Comparison of ENCODE assay signal across 9 mouse cellular contexts in genomic region chr9:13425031-13425940, GRCm38 (mm10). TPM values are rescaled to one million over a fixed set of nuclear protein-coding genes. Genes with fewer than 3 reads are reported as not detected.
A peak's percentile ranks its signal among the peaks of the same experiment; 100 is the strongest.
DNase-seq lines count a peak whose midpoint lies in the region; ATAC-seq and TF ChIP-seq lines count a peak whose summit lies in the region.
"Had no signal": no experiment of that assay in that cellular context is flagged by ENCODE, and none has a peak within 500 bp of the region (broad histone marks: within the 10 kb centered on the region; RNA-seq: fewer than 3 reads in every experiment).

No protein-coding gene starts in this region.

- no peak for TF ChIP-seq CTCF in embryonic fibroblast, embryonic 13.5 days (IDR thresholded peaks at IDR 0.05; ENCODE audit: borderline replicate concordance, insufficient read depth, low read length)

- H3K27me3 ChIP-seq in heart, embryonic 13.5 days (replicated peaks) = no peaks in the 10 kb centered on the region
- no peaks in the 10 kb centered on the region for H3K27me3 ChIP-seq in kidney, embryonic 14.5 days (ENCODE audit: control insufficient read depth, insufficient read depth, low read length)
- no peaks in the 10 kb centered on the region for H3K27me3 ChIP-seq in limb, embryonic 12.5 days

- H3K27ac ChIP-seq in embryonic fibroblast, embryonic 13.5 days (ENCODE audit: insufficient read depth, low read length) = peak overlapping the region; percentile 56
- H3K27ac ChIP-seq in heart, embryonic 13.5 days (replicated peaks) = peak overlapping the region; percentile 91
- H3K27ac ChIP-seq in kidney, embryonic 14.5 days (ENCODE audit: low read depth, low read length) = peak overlapping the region; percentile 80
- H3K27ac ChIP-seq in limb, embryonic 12.5 days = peak overlapping the region; percentile 83

- peak overlapping the region; percentile 64 for H3K9ac ChIP-seq in heart, embryonic 13.5 days
- peak overlapping the region; percentile 9; the same call in 1 of the 2 replicates for H3K9ac ChIP-seq in kidney, embryonic 14.5 days (ENCODE audit: low read depth, low read length)
- H3K9ac ChIP-seq in limb, embryonic 12.5 days (replicated peaks) = no peak overlapping the region

- peaks cover 5% of the 10 kb centered on the region for H3K4me1 ChIP-seq in embryonic fibroblast, embryonic 13.5 days (ENCODE audit: control insufficient read depth, insufficient read depth, low read length)
- H3K4me1 ChIP-seq in heart, embryonic 13.5 days = peaks cover 66% of the 10 kb centered on the region
- peaks cover 10% of the 10 kb centered on the region for H3K4me1 ChIP-seq in kidney, embryonic 14.5 days (ENCODE audit: control insufficient read depth, insufficient read depth, low read length)
- peaks cover 33% of the 10 kb centered on the region for H3K4me1 ChIP-seq in limb, embryonic 12.5 days (replicated peaks)

- no peak for TF ChIP-seq POLR2A in embryonic fibroblast, embryonic 13.5 days (IDR thresholded peaks at IDR 0.05; ENCODE audit: low read depth, low read length)

- peak overlapping the region; percentile 58 for H3K4me2 ChIP-seq in heart, embryonic 13.5 days
- peak overlapping the region; percentile 1; the same call in 1 of the 2 replicates for H3K4me2 ChIP-seq in kidney, embryonic 14.5 days (replicated peaks; ENCODE audit: low read depth, low read length)
- peak overlapping the region; percentile 30 for H3K4me2 ChIP-seq in limb, embryonic 12.5 days

- 23% methylated on average over 7 of the region's 7 CpGs for WGBS in heart, embryonic 13.5 days
- WGBS in kidney, embryonic 14.5 days = 28% methylated on average over 7 of the region's 7 CpGs
- WGBS in limb, embryonic 12.5 days = 41% methylated on average over 7 of the region's 7 CpGs

- H3K36me3 ChIP-seq in heart, embryonic 13.5 days = no peaks in the 10 kb centered on the region
- no peaks in the 10 kb centered on the region for H3K36me3 ChIP-seq in kidney, embryonic 14.5 days (ENCODE audit: control insufficient read depth, insufficient read depth, low read length)
- no peaks in the 10 kb centered on the region for H3K36me3 ChIP-seq in limb, embryonic 12.5 days

- H3K9me3 ChIP-seq in heart, embryonic 13.5 days = no peaks in the 10 kb centered on the region
- no peaks in the 10 kb centered on the region for H3K9me3 ChIP-seq in kidney, embryonic 14.5 days (ENCODE audit: control insufficient read depth, low read length)
- H3K9me3 ChIP-seq in limb, embryonic 12.5 days = no peaks in the 10 kb centered on the region

- no peak overlapping the region for H3K4me3 ChIP-seq in embryonic fibroblast, embryonic 13.5 days (ENCODE audit: insufficient read depth, low read length)
- H3K4me3 ChIP-seq in heart, embryonic 13.5 days = peak overlapping the region; percentile 28
- H3K4me3 ChIP-seq in kidney, embryonic 14.5 days (ENCODE audit: low read length) = no peak overlapping the region
- no peak overlapping the region for H3K4me3 ChIP-seq in limb, embryonic 12.5 days (replicated peaks)

- peak; percentile 43 to 55 for DNase-seq in urinary bladder, adult 18-20 months (ENCODE audit: low spot score in 2 of 2)
- no peak for DNase-seq in urinary bladder, postnatal 10 days (ENCODE audit: low spot score)
- peak; percentile 29 for DNase-seq in neural tube, embryonic 10.5 days (ENCODE audit: extremely low spot score, low spot score)
- peak; percentile 52 for DNase-seq in urinary bladder, postnatal 25 days (ENCODE audit: low spot score)

- peak; percentile 75 for ATAC-seq in heart, embryonic 13.5 days (ENCODE audit: extremely low read depth, insufficient number of reproducible peaks, low FRiP score, low TSS enrichment)
- ATAC-seq in kidney, embryonic 14.5 days (ENCODE audit: low FRiP score, low TSS enrichment) = peak; percentile 88
- peak; percentile 73; the same call in 1 of the 2 replicates for ATAC-seq in limb, embryonic 12.5 days (ENCODE audit: insufficient number of reproducible peaks, insufficient read depth, low FRiP score, low TSS enrichment, low read depth)

RNA-seq across cellular contexts. Expression of gene Gm17571, which starts 21.3 kb away (rescaled TPM):
- polyA plus RNA-seq in embryonic fibroblast, embryonic 13.5 days (2011; ENCODE audit: insufficient read length, low read depth, missing spikeins) = not detected in 2 replicates
- polyA plus RNA-seq in heart, embryonic 13.5 days (2015; fragmentation: Nextera tagmentation; extraction: Ambion mirVana) = not detected in 2 replicates
- polyA plus RNA-seq in kidney, embryonic 14.5 days (2014; fragmentation: Nextera tagmentation; extraction: Ambion mirVana) = not detected in 2 replicates
- not detected in 2 replicates for polyA plus RNA-seq in limb, embryonic 12.5 days (2016; fragmentation: Nextera tagmentation; extraction: Ambion mirVana)
- polyA plus RNA-seq: liver, embryonic 16.5 days had no signal

Comparison
In these comparisons a context has a peak if more than half of its experiments do, and no peak if none do; other contexts are left out.
1. H3K4me2 ChIP-seq: peak in every context shown above with its lines; median percentile 58 in heart, embryonic 13.5 days; 30 in limb, embryonic 12.5 days; 1 in kidney, embryonic 14.5 days.